Mouse (Mus musculus) kidney, postnatal 0 days (tissue): Measurements from ENCODE around the gene C2cd5. TPM values are rescaled to one million over a fixed set of nuclear protein-coding genes. Genes with fewer than 3 reads are reported as not detected.
"Not testable (repeated sequence)": the region's sequence is repeated elsewhere in the genome, so short reads cannot be mapped to it uniquely, and the experiment has no call there.

Experiments
- ATAC-seq: fragments of 200-750 bp; cut with Nextera tagmentation; replicated peaks from 2 replicates; pipeline ENCODE4 v1.8.0; 2017; ENCODE audit warnings: low read depth, moderate number of reproducible peaks, moderate TSS enrichment, moderate library complexity; ENCODE audit not compliant: low FRiP score
- DNase-seq: peaks from one replicate; pipeline ENCODE4 v3.0.0-alpha.2; 2016; ENCODE audit warnings: low spot score
- H3K27ac ChIP-seq: fragments of 300-500 bp; sonication (generic); 2 replicates; pipeline ENCODE4 v1.5.1; 2014; ENCODE audit warnings: mild to moderate bottlenecking
- H3K27me3 ChIP-seq: fragments of 300-500 bp; sonication (generic); 2 replicates; pipeline ENCODE4 v1.6.1; 2014; ENCODE audit warnings: low read length, mixed read lengths; ENCODE audit not compliant: insufficient read depth
- H3K36me3 ChIP-seq: fragments of 300-500 bp; sonication (generic); 2 replicates; pipeline ENCODE4 v1.6.1; 2014; ENCODE audit warnings: low read length, mixed read lengths; ENCODE audit not compliant: insufficient read depth
- H3K4me1 ChIP-seq: fragments of 300-500 bp; sonication (generic); replicated peaks from 2 replicates; pipeline ENCODE4 v1.6.1; 2014; ENCODE audit warnings: antibody characterized with exemption, low read length, mixed read lengths; ENCODE audit not compliant: insufficient read depth
- H3K4me2 ChIP-seq: fragments of 300-500 bp; sonication (generic); 2 replicates; pipeline ENCODE4 v1.6.1; 2014; ENCODE audit warnings: mild to moderate bottlenecking, low read length, moderate library complexity, mixed read lengths
- H3K4me3 ChIP-seq: fragments of 300-500 bp; sonication (generic); replicated peaks from 2 replicates; pipeline ENCODE4 v1.5.1; 2014; ENCODE audit warnings: low read depth, low read length
- H3K9ac ChIP-seq: fragments of 300-500 bp; sonication (generic); 2 replicates; pipeline ENCODE4 v1.6.1; 2014; ENCODE audit warnings: low read depth, low read length
- H3K9me3 ChIP-seq: fragments of 300-500 bp; sonication (generic); replicated peaks from 2 replicates; pipeline ENCODE4 v1.6.1; 2016; ENCODE audit warnings: low read length, inconsistent platforms, mixed read lengths
- CTCF ChIP-seq: IDR thresholded peaks from 2 replicates; pipeline ENCODE4 v1.5.1; 2016; ENCODE audit warnings: antibody characterized with exemption, low read depth, mild to moderate bottlenecking, moderate library complexity
- WGBS: fragments of 180-500 bp; shearing (Covaris S2); extraction: QIAGEN DNeasy Blood & Tissue Kit; methylation state at CpG from one replicate; pipeline ENCODE4 v1.1.7; 2014; 5-methylcytosine and 5-hydroxymethylcytosine counted together
- polyA plus RNA-seq: library from polyadenylated mRNA; unstranded; fragments of >200 nt; fragmentation: Nextera tagmentation; extraction: Ambion mirVana; gene quantifications from 2 replicates; pipeline ENCODE4 v1.2.1, GENCODE M21; 2015

The C2cd5 gene
- polyA plus RNA-seq, 1 experiment from 2014 or later = 19.1 TPM

- Histone ChIP-seq H3K27ac (no peak overlapping the region), H3K36me3 (no peaks in the 10 kb centered on the region), H3K4me2 (no peak overlapping the region), H3K9ac (no peak overlapping the region), H3K9me3 (no peaks in the 10 kb centered on the region), H3K4me3 (no peak overlapping the region), H3K27me3 (no peaks in the 10 kb centered on the region), H3K4me1 (no peaks in the 10 kb centered on the region)
- TF ChIP-seq CTCF = no peak
- no peak for DNase-seq
- WGBS = 65% methylated on average over 9 of the region's 9 CpGs
- no peak for ATAC-seq
These were observed 109.4 kb downstream of the C2cd5 start for GRCm38 (mm10) chr6:142990516-142990915.

- TF ChIP-seq CTCF = no peak
- Histone ChIP-seq H3K9me3 (no peaks in the 10 kb centered on the region), H3K4me3 (no peak overlapping the region), H3K27me3 (no peaks in the 10 kb centered on the region), H3K9ac (no peak overlapping the region), H3K36me3 (no peaks in the 10 kb centered on the region), H3K27ac (no peak overlapping the region), H3K4me1 (no peaks in the 10 kb centered on the region), H3K4me2 (no peak overlapping the region)
- 83% methylated on average over 13 of the region's 13 CpGs for WGBS
- ATAC-seq (no peak), DNase-seq (no peak)
These were observed 110.4 kb downstream of the C2cd5 start for GRCm38 (mm10) chr6:142989495-142989894.

GRCm38 (mm10) chr6:142988753-142989152 is 111.2 kb downstream of the C2cd5 start:
- WGBS = 29% methylated on average over 10 of the region's 10 CpGs
- Histone ChIP-seq H3K4me1 (no peaks in the 10 kb centered on the region), H3K27me3 (no peaks in the 10 kb centered on the region), H3K27ac (no peak overlapping the region), H3K36me3 (no peaks in the 10 kb centered on the region), H3K4me2 (no peak overlapping the region), H3K9ac (no peak overlapping the region), H3K4me3 (no peak overlapping the region), H3K9me3 (no peaks in the 10 kb centered on the region)
- peak; percentile 73 for DNase-seq
- ATAC-seq = no peak; the same call in 1 of the 2 replicates
- TF ChIP-seq CTCF = peak; percentile 93

- no peak for TF ChIP-seq CTCF
- H3K27me3 ChIP-seq = no peaks in the 10 kb centered on the region
- DNase-seq (no peak), ATAC-seq (no peak)
- H3K9ac ChIP-seq = no peak overlapping the region
- H3K4me1 ChIP-seq = no peaks in the 10 kb centered on the region
- no peak overlapping the region for H3K27ac ChIP-seq
- 57% methylated on average over 6 of the region's 6 CpGs for WGBS
- H3K4me2 ChIP-seq = no peak overlapping the region
- H3K36me3 ChIP-seq = no peaks in the 10 kb centered on the region
- H3K9me3 ChIP-seq = no peaks in the 10 kb centered on the region
- no peak overlapping the region for H3K4me3 ChIP-seq
These were observed 111.7 kb downstream of the C2cd5 start for GRCm38 (mm10) chr6:142988231-142988630.

- ATAC-seq (no peak), DNase-seq (no peak)
- no peak overlapping the region for H3K9ac ChIP-seq
- H3K9me3 ChIP-seq = no peaks in the 10 kb centered on the region
- 74% methylated on average over 6 of the region's 6 CpGs for WGBS
- no peak overlapping the region for H3K4me2 ChIP-seq
- H3K4me1 ChIP-seq = no peaks in the 10 kb centered on the region
- H3K4me3 ChIP-seq = no peak overlapping the region
- H3K36me3 ChIP-seq = no peaks in the 10 kb centered on the region
- H3K27ac ChIP-seq = no peak overlapping the region
- no peak for TF ChIP-seq CTCF
- no peaks in the 10 kb centered on the region for H3K27me3 ChIP-seq
These were observed 112.3 kb downstream of the C2cd5 start for GRCm38 (mm10) chr6:142987616-142988015.

- ATAC-seq, H3K4me3 ChIP-seq, H3K9me3 ChIP-seq, H3K9ac ChIP-seq, H3K4me1 ChIP-seq, H3K4me2 ChIP-seq, H3K36me3 ChIP-seq, DNase-seq, H3K27me3 ChIP-seq, H3K27ac ChIP-seq: not testable (repeated sequence)
- WGBS = 87% methylated on average over 9 of the region's 9 CpGs
These were observed 113.2 kb downstream of the C2cd5 start for GRCm38 (mm10) chr6:142986706-142987105.

GRCm38 (mm10) chr6:142985561-142986238 is 114.2 kb downstream of the C2cd5 start:
- WGBS = 89% methylated on average over 9 of the region's 9 CpGs

More at GRCm38 (mm10) chr6:142985561-142986238, 114.2 kb downstream of the C2cd5 start:
- not testable (repeated sequence) for H3K9me3 ChIP-seq, H3K9ac ChIP-seq, H3K36me3 ChIP-seq, H3K27ac ChIP-seq, ATAC-seq, H3K4me3 ChIP-seq, DNase-seq, H3K4me1 ChIP-seq, H3K4me2 ChIP-seq, H3K27me3 ChIP-seq
